Comparison of ENCODE assay signal across 8 mouse cellular contexts in genomic region chr5:31697644-31698296, GRCm38 (mm10). TPM values are rescaled to one million over a fixed set of nuclear protein-coding genes. Genes with fewer than 3 reads are reported as not detected.
A peak's percentile ranks its signal among the peaks of the same experiment; 100 is the strongest.
DNase-seq lines count a peak whose midpoint lies in the region; ATAC-seq and TF ChIP-seq lines count a peak whose summit lies in the region.

Gene Babam2, plus strand, starts transcription at chr5:31697684.

- peak; percentile 92 for DNase-seq in 416B (ENCODE audit: low read depth)
- peak; percentile 93 to 94 for DNase-seq in heart, adult 9 months (ENCODE audit: low spot score in 2 of 2)
- DNase-seq in monocyte, adult 2 months (ENCODE audit: low read depth in 1 of 2, low spot score in 2 of 2) = peak; percentile 79 to 93
- peak; percentile 89 to 92 for DNase-seq in spleen, postnatal 36 days (ENCODE audit: low spot score in 2 of 2)

- TF ChIP-seq POLR2A in bone marrow, adult 2 months (IDR thresholded peaks at IDR 0.05; ENCODE audit: borderline replicate concordance, control insufficient read depth, low read depth, low read length) = peak; percentile 65; the same call in 1 of the 2 replicates

- ATAC-seq in embryonic facial prominence, embryonic 15.5 days (ENCODE audit: insufficient number of reproducible peaks, low FRiP score, low TSS enrichment, low read depth) = peak; percentile 94
- ATAC-seq in kidney, embryonic 14.5 days (ENCODE audit: low FRiP score, low TSS enrichment) = peak; percentile 94
- ATAC-seq in limb, embryonic 15.5 days (ENCODE audit: insufficient number of reproducible peaks, low FRiP score, low TSS enrichment, low read depth) = peak; percentile 93

- no peaks in the 10 kb centered on the region for H3K9me3 ChIP-seq in embryonic facial prominence, embryonic 15.5 days (replicated peaks)
- H3K9me3 ChIP-seq in kidney, embryonic 14.5 days (ENCODE audit: control insufficient read depth, low read length) = no peaks in the 10 kb centered on the region
- H3K9me3 ChIP-seq in limb, embryonic 15.5 days = no peaks in the 10 kb centered on the region

- WGBS in bone marrow, adult 2 months = under 1% methylated on average over 71 of the region's 71 CpGs
- WGBS in embryonic facial prominence, embryonic 15.5 days = under 1% methylated on average over 71 of the region's 71 CpGs
- WGBS in kidney, embryonic 14.5 days = under 1% methylated on average over 71 of the region's 71 CpGs
- WGBS in limb, embryonic 15.5 days = under 1% methylated on average over 71 of the region's 71 CpGs

- peaks cover 3% of the 10 kb centered on the region; the same call in 1 of the 2 replicates for H3K36me3 ChIP-seq in embryonic facial prominence, embryonic 15.5 days
- H3K36me3 ChIP-seq in kidney, embryonic 14.5 days (ENCODE audit: control insufficient read depth, insufficient read depth, low read length) = peaks cover 3% of the 10 kb centered on the region; the same call in 1 of the 2 replicates
- no peaks in the 10 kb centered on the region for H3K36me3 ChIP-seq in limb, embryonic 15.5 days

- no peak for TF ChIP-seq CTCF in bone marrow, adult 2 months (IDR thresholded peaks at IDR 0.05; ENCODE audit: control insufficient read depth, insufficient read depth, low read length)

- H3K4me1 ChIP-seq in bone marrow, adult 2 months (ENCODE audit: control insufficient read depth, insufficient read depth, low read length) = no peaks in the 10 kb centered on the region; the same call in 1 of the 2 replicates
- H3K4me1 ChIP-seq in embryonic facial prominence, embryonic 15.5 days = peaks cover 10% of the 10 kb centered on the region
- H3K4me1 ChIP-seq in kidney, embryonic 14.5 days (ENCODE audit: control insufficient read depth, insufficient read depth, low read length) = peaks cover 5% of the 10 kb centered on the region; the same call in 1 of the 2 replicates
- peaks cover 7% of the 10 kb centered on the region for H3K4me1 ChIP-seq in limb, embryonic 15.5 days

- peak within 1 kb of the TSS; percentile 98 for H3K4me3 ChIP-seq in bone marrow, adult 2 months (replicated peaks; ENCODE audit: control insufficient read depth, low read depth, low read length)
- H3K4me3 ChIP-seq in embryonic facial prominence, embryonic 15.5 days (replicated peaks) = peak within 1 kb of the TSS; percentile 80
- H3K4me3 ChIP-seq in kidney, embryonic 14.5 days (ENCODE audit: low read length) = peak within 1 kb of the TSS; percentile 79
- H3K4me3 ChIP-seq in limb, embryonic 15.5 days = peak within 1 kb of the TSS; percentile 81

- H3K4me2 ChIP-seq in embryonic facial prominence, embryonic 15.5 days (replicated peaks) = peak within 1 kb of the TSS; percentile 83
- peak within 1 kb of the TSS; percentile 71 for H3K4me2 ChIP-seq in kidney, embryonic 14.5 days (replicated peaks; ENCODE audit: low read depth, low read length)
- peak within 1 kb of the TSS; percentile 83 for H3K4me2 ChIP-seq in limb, embryonic 15.5 days

- no peaks in the 10 kb centered on the region for H3K27me3 ChIP-seq in embryonic facial prominence, embryonic 15.5 days
- no peaks in the 10 kb centered on the region for H3K27me3 ChIP-seq in kidney, embryonic 14.5 days (ENCODE audit: control insufficient read depth, insufficient read depth, low read length)
- no peaks in the 10 kb centered on the region for H3K27me3 ChIP-seq in limb, embryonic 15.5 days

- H3K9ac ChIP-seq in embryonic facial prominence, embryonic 15.5 days = peak within 1 kb of the TSS; percentile 70
- peak within 1 kb of the TSS; percentile 84 for H3K9ac ChIP-seq in kidney, embryonic 14.5 days (ENCODE audit: low read depth, low read length)
- H3K9ac ChIP-seq in limb, embryonic 15.5 days = peak within 1 kb of the TSS; percentile 75

- H3K27ac ChIP-seq in bone marrow, adult 2 months (ENCODE audit: control insufficient read depth, insufficient read depth, low read depth, low read length, poor library complexity) = peak within 1 kb of the TSS; percentile 99
- H3K27ac ChIP-seq in embryonic facial prominence, embryonic 15.5 days (replicated peaks) = peak within 1 kb of the TSS; percentile 88
- peak within 1 kb of the TSS; percentile 92 for H3K27ac ChIP-seq in kidney, embryonic 14.5 days (ENCODE audit: low read depth, low read length)
- H3K27ac ChIP-seq in limb, embryonic 15.5 days = peak within 1 kb of the TSS; percentile 82

RNA-seq across cellular contexts. Expression of gene Babam2, which starts in this region (rescaled TPM):
- 18.5 and 25.9 TPM in 2 replicates for polyA plus RNA-seq in bone marrow, adult 2 months (2011; ENCODE audit: insufficient read depth, insufficient read length, low replicate concordance, missing spikeins)
- 50.6 and 56.0 TPM in 2 replicates for polyA plus RNA-seq in embryonic facial prominence, embryonic 15.5 days (2015; fragmentation: Nextera tagmentation; extraction: Ambion mirVana)
- polyA plus RNA-seq in kidney, embryonic 14.5 days (2014; fragmentation: Nextera tagmentation; extraction: Ambion mirVana) = 60.6 and 68.5 TPM in 2 replicates
- polyA plus RNA-seq in limb, embryonic 15.5 days (2015; fragmentation: Nextera tagmentation; extraction: Ambion mirVana) = 50.5 and 53.3 TPM in 2 replicates

Comparison
In these comparisons a context has a peak if more than half of its experiments do, and no peak if none do; other contexts are left out.
1. Peak in every context shown above with its lines: DNase-seq, ATAC-seq, H3K4me3 ChIP-seq and H3K27ac ChIP-seq.